Mouse (Mus musculus): ENCODE data around the gene Gm14597. TPM values are rescaled to one million over a fixed set of nuclear protein-coding genes. Genes with fewer than 3 reads are reported as not detected.
A peak's percentile ranks its signal among the peaks of the same experiment; 100 is the strongest.
"Not testable (repeated sequence)": the region's sequence is repeated elsewhere in the genome, so short reads cannot be mapped to it uniquely, and the experiment has no call there.

Gm14597 gene
- polyA plus RNA-seq, 1 experiment = not detected

DNA sequence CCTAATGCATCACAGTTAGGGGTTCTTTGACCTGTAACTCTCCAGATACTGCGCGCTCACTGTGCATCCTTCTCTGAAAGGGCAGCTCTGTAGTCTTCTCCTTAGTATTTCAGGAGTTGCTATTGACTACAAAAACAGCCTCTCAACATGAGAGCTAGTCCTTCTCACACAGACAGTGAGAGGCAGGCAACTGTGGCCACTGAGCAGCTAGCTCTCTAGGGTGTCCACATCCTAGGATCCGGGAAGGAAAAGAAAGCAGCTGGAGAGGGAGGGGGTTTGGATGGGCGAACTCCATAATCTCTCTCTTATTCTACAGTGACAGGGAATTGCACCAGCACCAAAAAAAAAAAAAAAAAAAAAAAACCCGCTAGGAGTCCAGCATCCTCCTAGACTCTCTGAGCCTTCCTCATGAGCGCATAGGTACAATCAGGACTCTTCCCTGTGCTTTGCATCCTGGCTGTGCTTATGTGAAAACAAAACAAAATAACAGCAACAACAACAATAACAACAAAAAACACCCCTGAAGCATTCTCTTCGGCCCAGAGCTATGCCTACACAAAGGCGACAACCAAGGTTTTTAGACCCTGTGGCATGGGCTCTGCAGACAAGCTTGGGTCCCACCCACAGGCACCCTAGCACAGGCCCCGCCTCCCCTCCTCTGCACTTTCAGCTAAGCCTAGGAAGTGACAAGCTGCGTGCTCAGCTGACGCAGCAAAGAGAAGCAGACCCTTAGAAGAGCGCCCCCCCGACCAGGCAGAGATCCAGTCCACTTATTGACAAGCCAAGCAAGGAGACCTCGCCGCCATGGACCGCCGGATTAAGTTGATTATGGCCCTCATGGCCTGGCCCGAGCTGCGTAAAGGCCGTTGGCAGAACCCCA lies 1.3 kb downstream of the Gm14597 start, which contains the start of gene Rtl8c:
Gene Rtl8c (plus strand): TSS at position 791 of the 880 bp plus-strand sequence.
- Histone ChIP-seq H3K27ac (ENCODE audit: control insufficient read depth, insufficient read depth, low read depth, low read length, poor library complexity) (no peak within 1 kb of the TSS), H3K4me1 (ENCODE audit: control insufficient read depth, insufficient read depth, low read length) (no peaks in the 10 kb centered on the region), H3K4me3 (replicated peaks; ENCODE audit: control insufficient read depth, low read depth, low read length) (peak within 1 kb of the TSS; percentile 48)
- 27% methylated on average over 20 of the region's 20 CpGs for WGBS
- no peak for TF ChIP-seq CTCF (IDR thresholded peaks at IDR 0.05; ENCODE audit: control insufficient read depth, insufficient read depth, low read length)
- no peak for TF ChIP-seq POLR2A (IDR thresholded peaks at IDR 0.05; ENCODE audit: borderline replicate concordance, control insufficient read depth, low read depth, low read length)

DNA sequence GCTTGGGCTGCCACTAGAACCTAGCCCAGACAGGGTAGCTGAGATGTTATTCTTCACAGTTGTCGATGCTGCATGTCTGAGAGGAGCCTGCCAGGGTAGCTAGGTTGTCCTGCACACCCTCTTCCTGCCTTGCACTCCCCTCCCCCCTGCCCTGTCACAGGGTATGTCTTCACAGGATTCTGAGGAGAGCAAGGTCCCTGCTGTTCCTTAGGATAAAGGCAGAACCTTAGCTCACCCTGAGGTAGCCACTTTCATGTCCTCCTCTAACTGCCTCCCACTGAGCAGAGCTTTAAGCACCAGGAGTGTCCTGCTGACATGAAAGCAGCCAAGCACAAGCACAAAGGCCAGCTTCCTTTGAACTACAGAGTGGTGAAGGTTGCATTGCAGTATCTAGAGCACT lies 2.6 kb downstream of the Gm14597 start:
- not testable (repeated sequence) for H3K4me3 ChIP-seq (replicated peaks; ENCODE audit: control insufficient read depth, low read depth, low read length); H3K4me1 ChIP-seq (ENCODE audit: control insufficient read depth, insufficient read depth, low read length); H3K27ac ChIP-seq (ENCODE audit: control insufficient read depth, insufficient read depth, low read depth, low read length, poor library complexity)
- 23% methylated on average over 1 of the region's 1 CpGs for WGBS

DNA sequence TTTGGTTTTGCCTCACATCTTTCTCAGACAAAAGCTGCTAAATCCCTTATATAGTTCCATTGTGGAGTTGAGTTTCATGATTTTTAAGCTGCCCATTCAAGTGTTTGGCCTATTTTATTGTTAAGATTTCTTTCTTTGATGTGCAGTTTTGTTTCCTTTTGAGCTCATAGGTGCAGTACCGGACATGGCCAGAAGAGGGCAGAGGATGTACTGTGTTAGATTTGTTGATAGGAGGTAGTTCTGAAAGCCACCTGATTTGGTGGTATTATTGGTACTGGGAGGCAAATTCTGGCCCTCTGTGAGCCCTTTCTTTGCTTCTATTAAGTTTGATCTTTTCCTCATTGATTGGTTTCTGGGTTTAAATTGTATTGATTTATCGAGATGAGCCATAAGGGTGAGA lies 8.8 kb downstream of the Gm14597 start:
- WGBS = 33% methylated on average over 2 of the region's 2 CpGs
- not testable (repeated sequence) for H3K4me1 ChIP-seq (ENCODE audit: control insufficient read depth, insufficient read depth, low read length); H3K4me3 ChIP-seq (replicated peaks; ENCODE audit: control insufficient read depth, low read depth, low read length); H3K27ac ChIP-seq (ENCODE audit: control insufficient read depth, insufficient read depth, low read depth, low read length, poor library complexity)

DNA sequence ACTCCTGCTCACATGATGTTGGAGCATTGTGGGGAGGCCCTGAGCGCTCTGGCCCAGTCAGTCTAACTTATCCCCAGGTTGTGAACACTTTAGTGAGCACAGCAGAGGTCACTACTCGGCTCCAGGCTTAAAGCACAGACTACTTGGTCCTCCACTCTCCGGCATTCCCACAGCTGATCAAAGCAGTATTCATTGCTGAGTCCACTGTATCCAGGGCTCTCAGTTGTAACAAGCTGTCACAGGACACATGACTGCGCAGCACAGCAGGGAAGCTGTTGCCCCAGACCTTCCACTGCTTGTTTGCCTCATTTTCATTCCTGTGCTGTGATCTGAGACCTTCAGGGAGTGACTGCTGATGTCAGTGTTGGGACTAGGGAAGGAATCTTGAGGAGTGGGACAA lies 25.4 kb downstream of the Gm14597 start:
- H3K27ac ChIP-seq (ENCODE audit: control insufficient read depth, insufficient read depth, low read depth, low read length, poor library complexity); H3K4me3 ChIP-seq (replicated peaks; ENCODE audit: control insufficient read depth, low read depth, low read length); H3K4me1 ChIP-seq (ENCODE audit: control insufficient read depth, insufficient read depth, low read length): not testable (repeated sequence)
- 83% methylated on average over 1 of the region's 4 CpGs for WGBS

DNA sequence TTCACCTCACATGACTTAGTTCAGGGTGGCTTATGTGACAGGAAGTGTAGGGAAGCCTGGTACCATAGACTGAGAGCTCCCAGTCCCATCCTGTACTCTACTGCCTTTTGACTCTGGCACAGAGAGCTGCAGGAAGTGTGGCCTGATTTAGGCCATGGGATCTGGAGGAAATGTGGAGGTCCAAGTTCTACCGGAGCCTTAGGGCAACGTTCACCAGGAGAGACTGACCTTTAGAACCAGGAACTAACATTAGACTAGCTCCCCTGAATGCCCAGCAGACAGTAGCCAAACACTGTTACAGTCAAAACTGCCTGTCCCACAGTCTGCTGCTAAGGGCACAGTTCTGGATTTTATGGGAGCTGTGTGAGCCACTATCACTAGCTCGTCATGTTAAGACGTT lies 27.4 kb downstream of the Gm14597 start:
- WGBS = 71% methylated on average over 2 of the region's 4 CpGs
- H3K27ac ChIP-seq (ENCODE audit: control insufficient read depth, insufficient read depth, low read depth, low read length, poor library complexity); H3K4me1 ChIP-seq (ENCODE audit: control insufficient read depth, insufficient read depth, low read length): not testable (repeated sequence)

DNA sequence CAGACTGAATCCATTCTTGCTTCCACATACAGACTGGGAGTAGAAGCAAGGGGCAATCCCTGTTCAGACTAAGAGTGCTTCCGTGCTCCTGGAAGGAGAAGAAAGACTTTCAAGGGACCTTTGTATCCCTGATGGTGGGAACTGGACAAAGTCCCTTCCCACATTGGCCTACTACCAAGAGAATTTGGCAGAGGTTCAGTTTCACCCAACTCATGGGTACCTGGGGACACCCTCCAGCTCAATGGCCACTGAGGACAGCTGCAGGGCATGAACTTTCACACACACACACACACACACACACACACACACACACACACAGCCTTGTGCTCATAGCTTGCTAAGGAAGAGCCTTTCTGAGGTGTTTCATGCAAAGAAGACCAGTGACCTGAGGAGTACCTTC lies 29.5 kb downstream of the Gm14597 start:
- 62% methylated on average over 1 of the region's 1 CpGs for WGBS
- H3K27ac ChIP-seq (ENCODE audit: control insufficient read depth, insufficient read depth, low read depth, low read length, poor library complexity) = no peak overlapping the region
- H3K4me3 ChIP-seq (replicated peaks; ENCODE audit: control insufficient read depth, low read depth, low read length) = no peak overlapping the region
- H3K4me1 ChIP-seq (ENCODE audit: control insufficient read depth, insufficient read depth, low read length) = no peaks in the 10 kb centered on the region
- TF ChIP-seq CTCF (IDR thresholded peaks at IDR 0.05; ENCODE audit: control insufficient read depth, insufficient read depth, low read length) (no peak), POLR2A (IDR thresholded peaks at IDR 0.05; ENCODE audit: borderline replicate concordance, control insufficient read depth, low read depth, low read length) (no peak)

More for the DNA sequence above, 27.4 kb downstream of the Gm14597 start:
- not testable (repeated sequence) for H3K4me3 ChIP-seq (replicated peaks; ENCODE audit: control insufficient read depth, low read depth, low read length)

Other genes with a start within 250 kb of the Gm14597 start
- gene Mospd1, start 238.5 kb downstream of the Gm14597 start, polyA plus RNA-seq (2011; ENCODE audit: insufficient read depth, insufficient read length, low replicate concordance, missing spikeins) = 5.8 and 14.4 TPM in 2 replicates
- gene Etd, start 174.1 kb downstream of the Gm14597 start, polyA plus RNA-seq (2011; ENCODE audit: insufficient read depth, insufficient read length, low replicate concordance, missing spikeins) = not detected in 2 replicates
- gene Rtl8c, start 947 bp downstream of the Gm14597 start, polyA plus RNA-seq (2011; ENCODE audit: insufficient read depth, insufficient read length, low replicate concordance, missing spikeins) = 3.4 and 5.6 TPM in 2 replicates
- gene Rtl8a, start 34.7 kb upstream of the Gm14597 start, polyA plus RNA-seq (2011; ENCODE audit: insufficient read depth, insufficient read length, low replicate concordance, missing spikeins) = 13.9 TPM in 1 of 2 replicates, not detected in the other
- gene Rtl8b, start 61.4 kb upstream of the Gm14597 start, polyA plus RNA-seq (2011; ENCODE audit: insufficient read depth, insufficient read length, low replicate concordance, missing spikeins) = 13.9 TPM in 1 of 2 replicates, not detected in the other
- gene 4930502E18Rik, start 115.8 kb upstream of the Gm14597 start, polyA plus RNA-seq (2011; ENCODE audit: insufficient read depth, insufficient read length, low replicate concordance, missing spikeins) = not detected in 2 replicates
- not detected in 2 replicates for gene 1700013H16Rik, start 148.9 kb upstream of the Gm14597 start, polyA plus RNA-seq (2011; ENCODE audit: insufficient read depth, insufficient read length, low replicate concordance, missing spikeins)
- not detected in 2 replicates for gene Zfp36l3, start 167.4 kb upstream of the Gm14597 start, polyA plus RNA-seq (2011; ENCODE audit: insufficient read depth, insufficient read length, low replicate concordance, missing spikeins)
- gene Xlr, start 188.7 kb upstream of the Gm14597 start, polyA plus RNA-seq (2011; ENCODE audit: insufficient read depth, insufficient read length, low replicate concordance, missing spikeins) = not detected in 2 replicates